Mouse (Mus musculus) adrenal gland, postnatal 4 days (tissue): ENCODE measurements around the gene Vstm5. TPM values are rescaled to one million over a fixed set of nuclear protein-coding genes. Genes with fewer than 3 reads are reported as not detected.

Experiments used
- DNase-seq, 2 experiments: peaks; one replicate each; pipeline ENCODE4 v3.0.0; 2021 to 2022; ENCODE audit warnings: low spot score in 2 of 2, mixed read lengths in 2 of 2
- total RNA-seq, 2 experiments: library from RNA; stranded (reverse); gene quantifications; 2 replicates each; pipeline ENCODE4 v1.2.3; 2021

The Vstm5 gene
- total RNA-seq, 2 experiments from 2014 or later, result 1.5 to 2.0 TPM

DNA sequence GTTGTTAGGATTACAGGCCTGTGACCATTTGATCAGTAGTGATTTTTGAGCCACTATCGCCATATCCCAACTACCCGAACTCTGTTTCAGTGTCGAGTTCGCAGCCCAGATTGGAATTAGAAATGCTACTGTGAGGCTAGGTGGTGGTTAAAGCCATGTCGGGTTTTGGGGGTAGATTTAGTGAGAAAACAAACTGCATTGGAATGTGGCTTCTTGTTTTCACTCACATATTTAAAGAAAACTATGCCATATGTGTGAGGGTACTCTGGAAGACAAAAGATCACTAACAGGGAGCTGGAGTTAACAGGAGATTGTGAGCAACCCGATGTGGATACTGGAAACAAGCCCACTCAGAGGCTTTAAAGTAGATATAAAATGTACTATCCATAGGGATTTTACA is 68.4 kb downstream of the Vstm5 start:
- DNase-seq, result no peak

DNA sequence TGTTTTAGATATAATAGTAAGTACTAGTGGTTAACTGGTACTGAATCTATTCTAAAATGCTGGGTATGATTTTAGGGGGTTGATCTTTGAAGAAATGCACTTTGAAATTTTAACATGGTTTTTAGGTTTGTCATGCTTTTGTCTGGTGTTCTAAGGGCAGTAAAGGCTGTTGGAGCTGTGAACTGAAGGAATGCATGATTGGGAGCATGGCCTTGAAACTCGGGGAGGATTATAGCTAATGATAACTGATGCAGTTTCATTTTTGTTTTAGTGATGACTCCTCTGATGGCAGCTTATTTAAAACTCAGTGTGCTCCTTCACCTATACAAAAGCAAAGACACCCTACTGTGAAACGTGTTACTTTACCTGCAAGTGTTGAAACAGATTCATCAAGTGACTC is 69.4 kb downstream of the Vstm5 start:
- DNase-seq, result no peak

Other genes with a start within 250 kb of the Vstm5 start
- gene Panx1, start 193.6 kb upstream of the Vstm5 start, total RNA-seq, result 10 to 100 TPM; 17.4 to 22.6 TPM
- under 1 TPM; 0.14 to 0.17 TPM for gene Hephl1, start 126.9 kb upstream of the Vstm5 start, total RNA-seq
- 10 to 100 TPM; 46.9 to 51.3 TPM for gene Med17, start 40.9 kb downstream of the Vstm5 start, total RNA-seq
- 100 to 1,000 TPM; 121 to 148 TPM for gene Taf1d, start 67.2 kb downstream of the Vstm5 start, total RNA-seq
- gene 4931406C07Rik, start 67.4 kb downstream of the Vstm5 start, total RNA-seq, result 10 to 100 TPM; 68.9 to 71.8 TPM
- gene Cep295, start 118.7 kb downstream of the Vstm5 start, total RNA-seq, result 10 to 100 TPM; 25.5 to 27.4 TPM